Mouse (Mus musculus): ENCODE measurements at regions not wholly inside any gene's neighbourhood (a gene's known extent, or its start where the extent isn't known, plus 50 kb on each side); places are given as distances from the start of the nearest gene placed in this dataset.

DNA sequence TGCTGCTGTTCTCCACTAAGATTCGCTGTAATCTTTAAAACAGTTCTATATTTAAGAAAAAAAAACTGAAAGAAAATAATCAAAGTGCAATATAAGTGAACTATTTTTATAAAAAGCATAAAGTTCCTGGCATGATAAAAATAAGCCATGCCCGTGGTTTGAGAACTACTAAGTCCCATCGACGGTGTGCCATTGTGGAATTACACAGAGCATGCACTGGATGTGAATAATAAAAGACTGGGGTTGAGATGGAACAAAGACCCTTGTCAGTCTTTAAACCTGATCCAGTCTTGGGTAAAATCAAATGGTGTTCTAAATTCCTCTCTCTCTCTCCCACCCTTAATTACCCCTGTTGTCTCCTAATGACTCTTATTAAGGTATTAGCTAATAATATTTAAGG is 137.7 kb upstream of the Gpc5 start:
- no peak overlapping the region for H3K4me2 ChIP-seq
- ATAC-seq (ENCODE audit: borderline replicate concordance, extremely low read depth, low FRiP score, low TSS enrichment) = no peak

GRCm38 (mm10) chr14:114955572-114955971 is 136.4 kb upstream of the Gpc5 start:
- Histone ChIP-seq H3K27ac (no peak overlapping the region), H3K4me1 (no peaks in the 10 kb centered on the region), H3K27me3 (no peaks in the 10 kb centered on the region), H3K36me3 (no peaks in the 10 kb centered on the region), H3K4me2 (no peak overlapping the region), H3K4me3 (no peak overlapping the region), H3K9me3 (no peaks in the 10 kb centered on the region), H3K9ac (no peak overlapping the region)
- WGBS = 29% methylated on average over 2 of the region's 2 CpGs
- no peak for ATAC-seq (ENCODE audit: borderline replicate concordance, extremely low read depth, low FRiP score, low TSS enrichment)

More for the DNA sequence above, 137.7 kb upstream of the Gpc5 start:
- Histone ChIP-seq H3K4me3 (no peak overlapping the region), H3K36me3 (no peaks in the 10 kb centered on the region), H3K9me3 (no peaks in the 10 kb centered on the region), H3K27ac (no peak overlapping the region), H3K27me3 (no peaks in the 10 kb centered on the region), H3K9ac (no peak overlapping the region), H3K4me1 (no peaks in the 10 kb centered on the region)
- 59% methylated on average over 4 of the region's 4 CpGs for WGBS

DNA sequence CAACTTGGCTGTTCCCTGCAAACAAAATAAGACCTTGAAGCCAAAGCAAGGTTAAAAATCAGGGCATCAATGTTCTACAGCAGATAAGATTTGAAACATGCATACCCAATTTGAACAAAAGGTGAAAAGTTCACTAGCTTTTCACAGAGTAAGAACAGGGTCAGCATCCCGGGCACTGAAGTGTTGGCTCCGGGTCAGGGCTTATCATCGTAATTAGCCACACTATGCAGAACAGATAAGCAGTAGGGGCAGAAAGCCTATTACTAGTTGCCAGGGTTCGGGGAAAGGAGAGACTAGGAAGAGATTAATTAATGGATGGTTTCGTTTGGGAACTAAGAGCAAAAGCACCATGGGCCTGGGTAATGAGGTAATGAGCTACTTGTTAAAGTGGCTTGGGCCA is 131.7 kb upstream of the Gpc5 start:
- Histone ChIP-seq H3K9me3 (no peaks in the 10 kb centered on the region), H3K36me3 (no peaks in the 10 kb centered on the region), H3K4me1 (no peaks in the 10 kb centered on the region), H3K9ac (no peak overlapping the region), H3K27ac (no peak overlapping the region), H3K27me3 (no peaks in the 10 kb centered on the region), H3K4me3 (no peak overlapping the region), H3K4me2 (no peak overlapping the region)
- 15% methylated on average over 5 of the region's 5 CpGs for WGBS
- no peak for ATAC-seq (ENCODE audit: borderline replicate concordance, extremely low read depth, low FRiP score, low TSS enrichment)

DNA sequence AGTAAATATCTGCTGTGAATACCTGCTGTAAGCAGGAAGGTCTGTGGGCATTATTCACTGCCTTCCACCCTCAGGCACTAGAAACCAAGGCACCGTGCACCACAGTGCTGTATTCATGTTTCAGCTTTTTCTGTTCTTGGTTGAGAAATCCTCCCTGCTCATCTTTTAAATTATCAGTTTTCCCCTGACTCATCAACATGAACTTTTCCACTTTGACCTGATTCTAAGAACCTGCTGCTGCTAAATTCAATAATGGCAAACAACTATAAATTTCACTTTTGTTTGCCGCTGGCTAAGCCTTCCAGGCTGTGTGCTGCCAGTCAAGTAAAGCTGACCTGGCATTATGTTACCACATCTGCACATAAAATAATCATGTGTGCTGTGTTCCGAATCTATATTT is 126.1 kb upstream of the Gpc5 start:
- Histone ChIP-seq H3K4me2 (no peak overlapping the region), H3K9me3 (no peaks in the 10 kb centered on the region), H3K9ac (no peak overlapping the region), H3K36me3 (no peaks in the 10 kb centered on the region), H3K27ac (no peak overlapping the region), H3K4me1 (no peaks in the 10 kb centered on the region), H3K27me3 (no peaks in the 10 kb centered on the region), H3K4me3 (no peak overlapping the region)
- no peak for ATAC-seq (ENCODE audit: borderline replicate concordance, extremely low read depth, low FRiP score, low TSS enrichment)
- 83% methylated on average over 3 of the region's 3 CpGs for WGBS

DNA sequence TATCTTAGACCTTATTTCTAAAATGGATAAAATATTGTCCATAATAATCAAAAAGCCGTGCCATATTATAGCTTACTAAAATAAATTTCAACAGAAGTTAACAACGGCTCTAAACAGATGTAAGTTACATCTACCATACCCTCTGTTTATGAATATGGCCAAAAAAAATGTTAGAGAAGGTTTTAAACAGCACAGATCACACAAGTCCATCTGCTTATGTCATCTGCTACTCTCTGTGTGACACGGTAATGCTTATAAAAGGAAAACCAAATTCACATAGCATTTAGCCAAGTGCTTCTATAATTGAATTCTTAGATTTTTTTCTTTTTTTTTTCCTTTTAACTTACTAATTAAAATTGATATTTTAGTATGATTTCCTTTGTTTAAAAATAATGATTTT is 123.0 kb upstream of the Gpc5 start:
- Histone ChIP-seq H3K4me1 (no peaks in the 10 kb centered on the region), H3K4me2 (no peak overlapping the region), H3K36me3 (no peaks in the 10 kb centered on the region), H3K27me3 (no peaks in the 10 kb centered on the region), H3K9me3 (no peaks in the 10 kb centered on the region), H3K4me3 (no peak overlapping the region), H3K27ac (no peak overlapping the region), H3K9ac (no peak overlapping the region)
- no peak for ATAC-seq (ENCODE audit: borderline replicate concordance, extremely low read depth, low FRiP score, low TSS enrichment)
- WGBS = 79% methylated on average over 3 of the region's 3 CpGs

GRCm38 (mm10) chr14:114981120-114981519 is 110.9 kb upstream of the Gpc5 start:
- 62% methylated on average over 3 of the region's 3 CpGs for WGBS
- Histone ChIP-seq H3K27ac (no peak overlapping the region), H3K4me2 (no peak overlapping the region), H3K4me1 (no peaks in the 10 kb centered on the region), H3K36me3 (no peaks in the 10 kb centered on the region), H3K27me3 (no peaks in the 10 kb centered on the region), H3K9me3 (no peaks in the 10 kb centered on the region), H3K4me3 (no peak overlapping the region), H3K9ac (no peak overlapping the region)
- no peak for ATAC-seq (ENCODE audit: borderline replicate concordance, extremely low read depth, low FRiP score, low TSS enrichment)

- WGBS = 81% methylated on average over 2 of the region's 2 CpGs
- no peak overlapping the region for H3K9ac ChIP-seq
- no peak overlapping the region for H3K4me2 ChIP-seq
- no peaks in the 10 kb centered on the region for H3K27me3 ChIP-seq
- no peak overlapping the region for H3K4me3 ChIP-seq
- H3K4me1 ChIP-seq = no peaks in the 10 kb centered on the region
- H3K27ac ChIP-seq = no peak overlapping the region
- H3K9me3 ChIP-seq = no peaks in the 10 kb centered on the region
- no peaks in the 10 kb centered on the region for H3K36me3 ChIP-seq
- no peak for ATAC-seq (ENCODE audit: borderline replicate concordance, extremely low read depth, low FRiP score, low TSS enrichment)
Measured at GRCm38 (mm10) chr14:115003223-115003622, 88.8 kb upstream of the Gpc5 start.

DNA sequence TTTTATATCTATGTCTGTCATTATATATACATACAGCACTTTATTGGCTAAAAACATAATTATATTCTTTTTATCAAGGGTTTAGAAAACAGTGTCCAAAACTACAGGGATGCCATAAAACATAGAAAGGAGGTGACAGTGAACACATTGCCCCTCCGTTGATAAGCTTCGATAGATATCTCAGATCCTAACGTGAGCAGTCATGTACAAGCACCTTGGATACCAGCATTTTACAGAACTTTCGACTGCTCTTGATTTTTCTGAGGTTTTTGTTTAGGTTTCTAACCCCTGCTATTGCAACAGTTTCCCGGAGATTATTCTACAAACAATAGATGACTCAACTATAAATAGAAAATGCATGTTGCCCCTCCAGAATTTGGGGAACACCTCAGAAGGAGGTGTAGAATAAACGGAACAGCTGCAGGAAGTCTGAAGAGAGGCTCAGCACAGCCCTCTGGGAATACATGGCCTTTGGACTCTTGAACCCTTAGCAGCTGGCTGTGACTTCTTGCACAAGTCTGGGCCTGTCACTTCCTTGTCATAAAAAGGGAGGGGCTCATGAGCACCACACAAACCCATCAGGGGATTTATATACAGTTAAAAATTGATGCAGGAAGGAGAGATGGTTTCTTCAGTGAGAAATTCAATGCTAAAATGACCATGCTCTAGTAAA is 87.1 kb upstream of the Gpc5 start:
- Histone ChIP-seq H3K36me3 (no peaks in the 10 kb centered on the region), H3K4me3 (no peak overlapping the region), H3K27ac (no peak overlapping the region), H3K27me3 (no peaks in the 10 kb centered on the region), H3K4me1 (no peaks in the 10 kb centered on the region), H3K9me3 (no peaks in the 10 kb centered on the region), H3K4me2 (no peak overlapping the region), H3K9ac (no peak overlapping the region)
- WGBS = 29% methylated on average over 6 of the region's 6 CpGs
- ATAC-seq (ENCODE audit: borderline replicate concordance, extremely low read depth, low FRiP score, low TSS enrichment) = peak; percentile 78; the same call in 1 of the 2 replicates

DNA sequence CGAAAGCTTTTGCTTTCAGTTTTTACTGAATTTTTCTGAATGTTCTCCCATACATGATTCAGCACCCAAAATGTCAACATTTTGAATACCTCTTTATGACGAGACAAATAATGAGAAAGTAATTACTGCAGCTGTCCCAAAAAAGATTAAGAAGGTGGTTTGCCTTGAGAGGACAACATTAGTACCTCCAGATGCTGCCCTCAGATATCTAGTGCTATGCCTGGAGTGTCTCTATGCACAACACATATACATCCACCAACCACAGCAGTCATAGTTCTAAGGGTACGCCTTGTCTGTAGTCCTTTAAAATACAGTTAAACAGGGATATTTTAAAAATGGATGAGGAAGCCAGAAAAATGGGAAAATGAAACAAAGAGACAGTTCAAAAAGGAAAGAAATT is 81.1 kb upstream of the Gpc5 start:
- Histone ChIP-seq H3K36me3 (no peaks in the 10 kb centered on the region), H3K4me3 (no peak overlapping the region), H3K4me1 (no peaks in the 10 kb centered on the region), H3K4me2 (no peak overlapping the region), H3K9me3 (no peaks in the 10 kb centered on the region), H3K9ac (no peak overlapping the region), H3K27me3 (no peaks in the 10 kb centered on the region), H3K27ac (no peak overlapping the region)
- 79% methylated on average over 3 of the region's 3 CpGs for WGBS
- no peak for ATAC-seq (ENCODE audit: borderline replicate concordance, extremely low read depth, low FRiP score, low TSS enrichment)

- Histone ChIP-seq H3K4me1 (no peaks in the 10 kb centered on the region), H3K4me2 (no peak overlapping the region), H3K9ac (no peak overlapping the region), H3K36me3 (no peaks in the 10 kb centered on the region), H3K27ac (no peak overlapping the region), H3K27me3 (no peaks in the 10 kb centered on the region), H3K4me3 (no peak overlapping the region), H3K9me3 (no peaks in the 10 kb centered on the region)
- 41% methylated on average over 5 of the region's 5 CpGs for WGBS
- no peak for ATAC-seq (ENCODE audit: borderline replicate concordance, extremely low read depth, low FRiP score, low TSS enrichment)
Measured at GRCm38 (mm10) chr14:115015299-115015698, 76.7 kb upstream of the Gpc5 start.

DNA sequence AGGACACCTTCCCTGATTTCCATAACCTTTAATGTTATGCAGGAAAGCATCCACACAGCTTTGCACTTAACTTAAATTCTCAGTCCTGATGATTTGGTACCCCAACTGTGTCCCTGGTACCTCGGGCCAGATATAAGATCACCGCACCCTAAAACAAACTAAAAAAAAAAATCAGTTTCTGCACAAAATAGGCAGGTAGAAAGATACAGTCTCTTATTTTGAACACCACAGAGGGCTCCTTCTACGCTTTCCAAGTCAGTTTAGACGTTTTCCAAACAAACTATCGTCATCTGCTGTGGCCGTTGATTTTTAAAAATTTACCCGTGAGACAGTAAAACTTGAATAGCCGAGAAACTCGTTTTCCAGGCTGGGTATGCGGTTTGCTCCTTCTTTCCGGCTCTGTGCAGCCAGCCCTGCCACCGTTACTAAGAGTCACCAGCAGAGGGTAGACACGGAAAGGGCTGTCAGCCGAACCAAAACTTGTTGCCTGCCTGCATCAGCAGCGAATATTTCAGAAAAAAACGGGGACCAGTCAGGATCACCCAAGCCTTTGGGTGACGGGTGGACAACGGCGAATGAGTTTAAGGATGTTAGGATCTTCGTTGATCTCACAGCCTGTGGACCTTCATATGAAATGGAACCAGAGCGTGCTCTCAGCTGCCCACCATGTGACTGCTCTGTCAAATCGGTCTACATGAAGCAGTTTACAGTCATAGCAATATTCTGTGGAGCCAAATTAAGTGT is 74.4 kb upstream of the Gpc5 start:
- Histone ChIP-seq H3K4me3 (peak overlapping the region; percentile 36), H3K4me2 (peak overlapping the region; percentile 60), H3K36me3 (no peaks in the 10 kb centered on the region), H3K9ac (0 out of 2 replicates have a peak overlapping the region, but pooled peaks have one; percentile 19), H3K4me1 (no peaks in the 10 kb centered on the region), H3K9me3 (no peaks in the 10 kb centered on the region), H3K27ac (no peak overlapping the region), H3K27me3 (no peaks in the 10 kb centered on the region)
- WGBS = 11% methylated on average over 22 of the region's 22 CpGs
- ATAC-seq (ENCODE audit: borderline replicate concordance, extremely low read depth, low FRiP score, low TSS enrichment) = peak; percentile 81; the same call in 1 of the 2 replicates

GRCm38 (mm10) chr14:115028011-115028410 is 64.0 kb upstream of the Gpc5 start:
- no peaks in the 10 kb centered on the region for H3K9me3 ChIP-seq
- H3K4me2 ChIP-seq = no peak overlapping the region
- H3K4me1 ChIP-seq = no peaks in the 10 kb centered on the region
- no peak for ATAC-seq (ENCODE audit: borderline replicate concordance, extremely low read depth, low FRiP score, low TSS enrichment)
- H3K9ac ChIP-seq = no peak overlapping the region
- H3K27me3 ChIP-seq = no peaks in the 10 kb centered on the region
- H3K36me3 ChIP-seq = no peaks in the 10 kb centered on the region
- H3K27ac ChIP-seq = no peak overlapping the region
- no peak overlapping the region for H3K4me3 ChIP-seq
- WGBS = 82% methylated on average over 7 of the region's 7 CpGs
